Mouse (Mus musculus) stomach, postnatal 0 days (tissue): ENCODE data around the gene Hist1h3b. TPM values are rescaled to one million over a fixed set of nuclear protein-coding genes. Genes with fewer than 3 reads are reported as not detected.

Experiments
- ATAC-seq: fragments of 200-750 bp; cut with Nextera tagmentation; 2 replicates; pipeline ENCODE4 v1.8.0; 2017; ENCODE audit not compliant: low FRiP score, low TSS enrichment
- DNase-seq: peaks from one replicate; pipeline ENCODE4 v3.0.0-alpha.2; 2016; ENCODE audit warnings: low spot score
- H3K27ac ChIP-seq: fragments of 300-500 bp; sonication (generic); replicated peaks from 2 replicates; pipeline ENCODE4 v1.5.1; 2014; ENCODE audit warnings: mild to moderate bottlenecking, control low read depth
- H3K27me3 ChIP-seq: fragments of 300-500 bp; sonication (generic); 2 replicates; pipeline ENCODE4 v1.6.1; 2014; ENCODE audit warnings: low read length; ENCODE audit not compliant: control insufficient read depth, insufficient read depth
- H3K36me3 ChIP-seq: fragments of 300-500 bp; sonication (generic); 2 replicates; pipeline ENCODE4 v1.6.1; 2014; ENCODE audit warnings: low read length, mixed read lengths; ENCODE audit not compliant: control insufficient read depth, insufficient read depth
- H3K4me1 ChIP-seq: fragments of 300-500 bp; sonication (generic); replicated peaks from 2 replicates; pipeline ENCODE4 v1.6.1; 2014; ENCODE audit warnings: antibody characterized with exemption; ENCODE audit not compliant: control insufficient read depth, insufficient read depth
- H3K4me2 ChIP-seq: fragments of 300-500 bp; sonication (generic); replicated peaks from 2 replicates; pipeline ENCODE4 v1.6.1; 2014; ENCODE audit warnings: low read depth, mild to moderate bottlenecking, control low read depth, moderate library complexity
- H3K4me3 ChIP-seq: fragments of 300-500 bp; sonication (generic); 2 replicates; pipeline ENCODE4 v1.5.1; 2014; ENCODE audit warnings: low read depth, low read length, control low read depth
- H3K9ac ChIP-seq: fragments of 300-500 bp; sonication (generic); 2 replicates; pipeline ENCODE4 v1.6.1; 2014; ENCODE audit warnings: mild to moderate bottlenecking, low read length, control low read depth, mixed read lengths
- H3K9me3 ChIP-seq: fragments of 300-500 bp; sonication (generic); 2 replicates; pipeline ENCODE4 v1.6.1; 2016; ENCODE audit warnings: low read length; ENCODE audit not compliant: control insufficient read depth
- CTCF ChIP-seq: IDR thresholded peaks from 2 replicates; pipeline ENCODE4 v1.5.1; 2016; ENCODE audit warnings: antibody characterized with exemption, low read depth, mild to moderate bottlenecking, moderate library complexity
- EP300 ChIP-seq: optimal IDR thresholded peaks from 2 replicates; pipeline ENCODE3; 2016; ENCODE audit warnings: antibody characterized with exemption
- WGBS: fragments of 180-500 bp; shearing (Covaris S2); extraction: QIAGEN DNeasy Blood & Tissue Kit; methylation state at CpG from one replicate; pipeline ENCODE4 v1.1.7; 2014; 5-methylcytosine and 5-hydroxymethylcytosine counted together
- polyA plus RNA-seq: library from polyadenylated mRNA; unstranded; fragments of >200 nt; fragmentation: Nextera tagmentation; extraction: Ambion mirVana; gene quantifications from 2 replicates; pipeline ENCODE4 v1.2.1, GENCODE M21; 2015

The Hist1h3b gene
- polyA plus RNA-seq, 1 experiment from 2014 or later, result 6.7 TPM

- peak; percentile 56 for DNase-seq
- H3K36me3 ChIP-seq, result no peaks in the 10 kb centered on the region
- 0 out of 2 replicates have a peak, but pooled peaks have one; percentile 1 for ATAC-seq
These were observed 5.2 kb downstream of the Hist1h3b start for GRCm38 (mm10) chr13:23757211-23757773.

GRCm38 (mm10) chr13:23757921-23758320, 5.9 kb downstream of the Hist1h3b start:
- H3K27me3 ChIP-seq, result no peaks in the 10 kb centered on the region
- H3K9ac ChIP-seq, result no peak overlapping the region
- no peaks in the 10 kb centered on the region for H3K9me3 ChIP-seq
- ATAC-seq (no peak), DNase-seq (no peak)
- no peak overlapping the region for H3K4me2 ChIP-seq
- H3K27ac ChIP-seq, result no peak overlapping the region
- 43% methylated on average over 3 of the region's 3 CpGs for WGBS
- H3K4me1 ChIP-seq, result no peaks in the 10 kb centered on the region
- TF ChIP-seq CTCF (no peak), EP300 (no peak)
- H3K4me3 ChIP-seq, result no peak overlapping the region
- H3K36me3 ChIP-seq, result no peaks in the 10 kb centered on the region

More at GRCm38 (mm10) chr13:23757211-23757773, 5.2 kb downstream of the Hist1h3b start:
- Histone ChIP-seq H3K27me3 (no peaks in the 10 kb centered on the region), H3K9me3 (no peaks in the 10 kb centered on the region), H3K4me2 (peak overlapping the region; percentile 52), H3K4me1 (no peaks in the 10 kb centered on the region), H3K4me3 (peak overlapping the region; percentile 35), H3K9ac (peak overlapping the region; percentile 61), H3K27ac (peak overlapping the region; percentile 90)
- TF ChIP-seq CTCF, result no peak
- no peak for TF ChIP-seq EP300
- under 1% methylated on average over 15 of the region's 23 CpGs for WGBS

DNA sequence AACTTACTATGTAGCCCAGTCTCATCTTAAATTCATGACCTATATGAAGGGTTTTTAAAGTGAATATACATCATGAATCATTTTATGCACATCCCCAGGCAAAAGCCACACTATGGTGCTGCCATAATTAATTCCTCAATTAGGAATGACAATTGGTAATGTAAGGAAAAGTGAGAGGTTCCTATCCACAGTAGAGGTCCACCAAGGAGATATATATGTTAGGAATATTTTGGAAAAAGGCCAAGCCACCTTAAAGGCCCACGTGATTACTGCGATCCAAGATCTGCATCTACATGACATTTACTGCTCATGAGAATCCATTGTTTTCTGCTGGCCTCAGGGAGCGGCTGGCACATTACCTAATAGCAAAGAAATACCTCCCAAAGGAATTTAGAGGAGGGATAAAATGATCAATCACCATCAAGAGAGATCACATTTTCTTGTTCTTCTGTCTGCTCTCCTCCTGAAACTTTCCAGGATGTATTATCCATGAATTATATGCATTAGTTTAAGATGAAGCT, 7.2 kb downstream of the Hist1h3b start:
- Histone ChIP-seq H3K9ac (no peak overlapping the region), H3K4me3 (no peak overlapping the region), H3K36me3 (no peaks in the 10 kb centered on the region), H3K9me3 (no peaks in the 10 kb centered on the region), H3K4me2 (no peak overlapping the region), H3K27ac (no peak overlapping the region), H3K27me3 (no peaks in the 10 kb centered on the region), H3K4me1 (peaks cover 3% of the 10 kb centered on the region; the same call in 1 of the 2 replicates)
- DNase-seq, result no peak
- no peak for ATAC-seq
- TF ChIP-seq EP300 (no peak), CTCF (no peak)
- WGBS, result 60% methylated on average over 3 of the region's 3 CpGs

DNA sequence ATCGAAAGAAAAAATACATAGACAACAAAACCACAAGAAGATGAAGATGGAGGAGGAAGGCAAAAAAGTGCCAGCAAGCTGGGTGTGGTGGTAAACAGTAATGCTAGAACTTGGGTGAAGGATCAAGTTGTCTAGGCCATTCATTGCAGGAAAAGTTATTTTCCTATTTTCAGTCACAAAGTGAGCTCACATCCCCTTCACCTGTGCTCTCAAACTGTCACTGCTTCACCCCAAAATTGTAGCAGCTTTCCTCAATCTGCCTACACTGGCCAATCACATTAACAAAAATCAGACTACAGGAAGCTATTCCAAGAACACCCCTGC, 7.8 kb downstream of the Hist1h3b start:
- no peak overlapping the region for H3K27ac ChIP-seq
- no peaks in the 10 kb centered on the region for H3K9me3 ChIP-seq
- DNase-seq (no peak), ATAC-seq (no peak)
- H3K9ac ChIP-seq, result no peak overlapping the region
- no peak overlapping the region for H3K4me2 ChIP-seq
- H3K4me1 ChIP-seq, result peaks cover 3% of the 10 kb centered on the region; the same call in 1 of the 2 replicates
- no peak overlapping the region for H3K4me3 ChIP-seq
- no peaks in the 10 kb centered on the region for H3K27me3 ChIP-seq
- WGBS, result 71% methylated on average over 1 of the region's 1 CpGs
- TF ChIP-seq EP300, result no peak
- no peak for TF ChIP-seq CTCF
- no peaks in the 10 kb centered on the region for H3K36me3 ChIP-seq

- Histone ChIP-seq H3K4me3 (peak overlapping the region; percentile 52), H3K4me1 (peaks cover 3% of the 10 kb centered on the region; the same call in 1 of the 2 replicates), H3K4me2 (peak overlapping the region; percentile 90), H3K9ac (peak overlapping the region; percentile 45), H3K9me3 (no peaks in the 10 kb centered on the region), H3K27ac (peak overlapping the region; percentile 88), H3K36me3 (no peaks in the 10 kb centered on the region), H3K27me3 (no peaks in the 10 kb centered on the region)
- DNase-seq (peak; percentile 35), ATAC-seq (peak; percentile 2; the same call in 1 of the 2 replicates)
- 2% methylated on average over 18 of the region's 27 CpGs for WGBS
- no peak for TF ChIP-seq EP300
- TF ChIP-seq CTCF, result peak; percentile 42
These were observed 8.3 kb downstream of the Hist1h3b start for GRCm38 (mm10) chr13:23760240-23760971.
